Mouse (Mus musculus): ENCODE results near the gene Teddm1a.

DNA sequence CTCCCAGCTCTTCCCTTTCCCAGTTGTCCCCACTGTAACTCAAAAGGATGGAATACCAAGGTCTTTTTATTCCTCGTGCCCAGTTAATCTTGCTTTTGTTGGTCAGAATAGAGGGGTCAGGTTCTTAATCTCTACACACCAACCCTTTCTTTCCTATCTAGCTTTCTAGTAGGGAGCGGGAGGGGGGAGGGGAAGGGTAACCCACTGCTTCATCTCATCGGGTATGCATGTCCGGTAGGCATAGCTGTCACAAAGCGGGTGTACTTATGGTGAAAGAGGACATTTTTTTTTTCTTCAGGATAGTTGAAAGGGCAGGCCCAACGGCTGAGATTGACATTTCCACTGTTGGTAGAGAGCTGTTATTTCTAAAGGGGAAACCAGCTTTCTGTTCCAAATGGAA is 16.7 kb downstream of the Teddm1a start:
- TF ChIP-seq CTCF (conservative IDR thresholded peaks at IDR 0.05 in 1 of 2, IDR thresholded peaks at IDR 0.05 in 1 of 2; ENCODE audit: low read depth in 2 of 2, low read length in 2 of 2) (no peak), USF2 (conservative IDR thresholded peaks at IDR 0.05; ENCODE audit: low read depth, low read length) (no peak), POLR2A (IDR thresholded peaks at IDR 0.05; ENCODE audit: low read depth, low read length) (no peak)

Measured in CH12.LX (cell line).